Mouse (Mus musculus) gastrocnemius, postnatal 14 days (tissue): ENCODE results near the gene Tnks2. TPM values are rescaled to one million over a fixed set of nuclear protein-coding genes. Genes with fewer than 3 reads are reported as not detected.

ENCODE experiments used
- DNase-seq: peaks from one replicate; pipeline ENCODE4 v3.0.0; 2021; ENCODE audit warnings: mixed read lengths
- intact Hi-C: fragments of 180-260 bp; cut with DNase I; formaldehyde crosslinking; loops from one replicate; pipeline ENCODE4 v1.15.1; 2025; ENCODE audit warnings: low total_unique reads
- total RNA-seq, 2 experiments: library from RNA; stranded (reverse); gene quantifications; 2 replicates each; pipeline ENCODE4 v1.2.3; 2021

The Tnks2 gene
- total RNA-seq, 2 experiments from 2014 or later, result 109 to 116 TPM

- intact Hi-C loops, result loop anchor here (5.0 kb wide), 1 partner anchor 40 kb away; no protein-coding TSS in a partner anchor
These were observed 88.0 kb downstream of the Tnks2 start for GRCm38 (mm10) chr19:36922015-36922414.

GRCm38 (mm10) chr19:36922936-36923335, 88.9 kb downstream of the Tnks2 start:
- DNase-seq, result no peak
- intact Hi-C loops, result loop anchor here (5.0 kb wide), 1 partner anchor 41 kb away; no protein-coding TSS in a partner anchor

More at GRCm38 (mm10) chr19:36922015-36922414, 88.0 kb downstream of the Tnks2 start:
- DNase-seq, result no peak

- intact Hi-C loops, result no loop called here
- peak; percentile 88 for DNase-seq
These were observed 91.9 kb downstream of the Tnks2 start, which contains the start of gene Btaf1 for GRCm38 (mm10) chr19:36925671-36926552. Btaf1 (plus strand) TSS chr19:36926079.

- DNase-seq, result no peak
- intact Hi-C loops, result no loop called here
These were observed 92.7 kb downstream of the Tnks2 start for GRCm38 (mm10) chr19:36926553-36927236.

GRCm38 (mm10) chr19:36927800-36928361, 93.8 kb downstream of the Tnks2 start:
- intact Hi-C loops, result no loop called here

GRCm38 (mm10) chr19:36929816-36930215, 95.8 kb downstream of the Tnks2 start:
- intact Hi-C loops, result no loop called here
- DNase-seq, result no peak

More at GRCm38 (mm10) chr19:36927800-36928361, 93.8 kb downstream of the Tnks2 start:
- no peak for DNase-seq

GRCm38 (mm10) chr19:36932097-36932496, 98.1 kb downstream of the Tnks2 start:
- DNase-seq, result no peak

GRCm38 (mm10) chr19:36932613-36933012, 98.6 kb downstream of the Tnks2 start:
- DNase-seq, result no peak
- intact Hi-C loops, result no loop called here

More at GRCm38 (mm10) chr19:36932097-36932496, 98.1 kb downstream of the Tnks2 start:
- intact Hi-C loops, result no loop called here

- no peak for DNase-seq
- intact Hi-C loops, result no loop called here
These were observed 102.3 kb downstream of the Tnks2 start for GRCm38 (mm10) chr19:36936285-36936684.

- intact Hi-C loops, result no loop called here
- no peak for DNase-seq
These were observed 104.0 kb downstream of the Tnks2 start for GRCm38 (mm10) chr19:36938008-36938407.

- no peak for DNase-seq
- intact Hi-C loops, result no loop called here
These were observed 106.0 kb downstream of the Tnks2 start for GRCm38 (mm10) chr19:36940064-36940463.

Other genes starting within 250 kb of the Tnks2 start
- 100 to 1,000 TPM; 125 to 230 TPM for gene Ppp1r3c, start 97.6 kb upstream of the Tnks2 start, total RNA-seq
- gene Fgfbp3, start 85.4 kb downstream of the Tnks2 start, total RNA-seq, result 1 to 10 TPM; 1.2 to 2.9 TPM
- gene Btaf1, start 91.8 kb downstream of the Tnks2 start, total RNA-seq, result 1 to 10 TPM; 6.3 to 9.9 TPM